Mouse (Mus musculus): ENCODE measurements around the gene Sf3a3. TPM values are rescaled to one million over a fixed set of nuclear protein-coding genes. Genes with fewer than 3 reads are reported as not detected.

Sf3a3 gene
- polyA plus RNA-seq, 1 experiment: 14.5 TPM

DNA sequence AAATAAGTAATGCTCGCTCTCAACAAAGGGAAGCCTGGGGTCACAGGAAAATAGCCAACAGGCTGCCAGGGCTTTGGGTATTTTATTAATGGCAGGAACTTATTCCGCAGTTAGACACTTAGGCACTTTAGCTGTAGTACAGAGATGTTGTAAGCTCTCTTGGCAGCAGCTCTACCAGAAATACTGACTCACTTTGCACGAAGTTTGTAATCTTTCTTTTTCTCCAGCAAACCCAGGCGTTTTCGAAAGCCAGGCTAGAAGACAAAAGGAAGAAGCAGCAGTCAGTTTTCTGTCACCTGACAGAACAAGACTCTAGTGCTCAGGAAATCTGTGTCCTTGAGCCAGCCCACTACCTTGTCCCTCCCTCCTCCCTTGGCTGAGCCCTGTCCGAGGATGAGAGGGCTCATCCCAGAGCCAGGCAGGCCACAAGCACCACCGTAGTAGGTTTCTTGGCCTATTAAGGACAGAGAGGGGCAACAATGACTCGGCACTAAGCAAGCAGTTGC lies 28.6 kb upstream of the Sf3a3 start:
- Histone ChIP-seq H3K27ac (ENCODE audit: insufficient read depth, low read depth, low read length) (peak overlapping the region; percentile 47), H3K27me3 (replicated peaks; ENCODE audit: control insufficient read depth, insufficient read depth, low read length) (no peaks in the 10 kb centered on the region), H3K4me3 (ENCODE audit: insufficient read depth, low read depth, low read length) (no peak overlapping the region), H3K36me3 (ENCODE audit: control insufficient read depth, insufficient read depth, low read length) (peaks cover 12% of the 10 kb centered on the region), H3K4me1 (ENCODE audit: control insufficient read depth, insufficient read depth, low read length) (0 out of 2 replicates have a peak, but pooled peaks cover 3% of the 10 kb centered on the region)
- 59% methylated on average over 8 of the region's 8 CpGs for WGBS
- TF ChIP-seq CTCF (conservative IDR thresholded peaks at IDR 0.05; ENCODE audit: insufficient read depth, insufficient read length, low read depth, low read length) (no peak), POLR2A (IDR thresholded peaks at IDR 0.05; ENCODE audit: low read depth, low read length) (no peak)
- DNase-seq: peak; percentile 35

DNA sequence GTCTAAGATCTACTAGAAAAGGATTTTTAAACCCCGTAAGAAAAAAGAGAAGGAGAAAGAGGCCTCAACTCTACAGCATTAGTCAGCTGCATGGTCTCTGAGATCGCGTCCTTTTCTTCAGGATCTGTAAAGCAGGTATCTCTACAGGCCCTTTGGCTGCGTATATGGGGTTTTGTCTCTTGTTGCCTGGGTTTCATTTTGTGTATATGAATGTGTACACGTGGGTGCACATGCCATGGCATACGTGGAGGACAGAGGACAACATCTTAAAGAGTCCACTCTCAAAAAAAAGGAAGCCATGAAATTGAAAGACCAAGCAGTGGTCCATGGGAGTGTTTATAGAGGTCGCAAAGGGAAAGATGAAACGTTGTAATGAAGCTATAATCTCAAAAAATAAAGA lies 23.1 kb upstream of the Sf3a3 start:
- 80% methylated on average over 8 of the region's 8 CpGs for WGBS
- no peak overlapping the region for H3K27ac ChIP-seq (ENCODE audit: insufficient read depth, low read depth, low read length)

DNA sequence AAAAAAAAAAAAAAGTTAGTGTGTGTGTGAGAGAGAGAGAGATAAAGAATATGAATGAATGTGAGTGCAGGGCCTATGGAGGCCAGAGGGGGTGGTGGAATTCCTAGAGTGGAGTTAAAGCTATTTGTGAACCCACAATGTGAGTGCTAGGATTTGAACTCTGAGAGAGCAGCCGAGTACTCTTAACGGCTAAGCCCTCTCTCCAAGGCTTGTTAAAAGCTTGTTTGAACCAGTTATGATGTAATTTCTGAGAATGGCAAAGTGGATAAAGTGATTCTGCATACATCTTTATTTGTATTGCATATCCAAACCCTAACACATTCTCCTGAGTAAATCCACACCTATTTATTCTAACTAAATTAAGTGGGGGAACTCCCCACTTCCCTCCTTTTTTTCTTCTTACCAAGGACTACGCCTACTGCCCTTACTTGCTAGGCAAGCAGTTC lies 22.1 kb upstream of the Sf3a3 start:
- no peaks in the 10 kb centered on the region for H3K27me3 ChIP-seq (replicated peaks; ENCODE audit: control insufficient read depth, insufficient read depth, low read length)
- H3K4me3 ChIP-seq (ENCODE audit: insufficient read depth, low read depth, low read length): no peak overlapping the region
- WGBS: 41% methylated on average over 3 of the region's 3 CpGs

More for the DNA sequence above, 23.1 kb upstream of the Sf3a3 start:
- Histone ChIP-seq H3K36me3 (ENCODE audit: control insufficient read depth, insufficient read depth, low read length) (no peaks in the 10 kb centered on the region; the same call in 1 of the 2 replicates), H3K4me3 (ENCODE audit: insufficient read depth, low read depth, low read length) (no peak overlapping the region), H3K4me1 (ENCODE audit: control insufficient read depth, insufficient read depth, low read length) (peaks cover 17% of the 10 kb centered on the region; the same call in 1 of the 2 replicates), H3K27me3 (replicated peaks; ENCODE audit: control insufficient read depth, insufficient read depth, low read length) (no peaks in the 10 kb centered on the region)
- no peak for DNase-seq
- no peak for TF ChIP-seq CTCF (conservative IDR thresholded peaks at IDR 0.05; ENCODE audit: insufficient read depth, insufficient read length, low read depth, low read length)
- TF ChIP-seq POLR2A (IDR thresholded peaks at IDR 0.05; ENCODE audit: low read depth, low read length): no peak

DNA sequence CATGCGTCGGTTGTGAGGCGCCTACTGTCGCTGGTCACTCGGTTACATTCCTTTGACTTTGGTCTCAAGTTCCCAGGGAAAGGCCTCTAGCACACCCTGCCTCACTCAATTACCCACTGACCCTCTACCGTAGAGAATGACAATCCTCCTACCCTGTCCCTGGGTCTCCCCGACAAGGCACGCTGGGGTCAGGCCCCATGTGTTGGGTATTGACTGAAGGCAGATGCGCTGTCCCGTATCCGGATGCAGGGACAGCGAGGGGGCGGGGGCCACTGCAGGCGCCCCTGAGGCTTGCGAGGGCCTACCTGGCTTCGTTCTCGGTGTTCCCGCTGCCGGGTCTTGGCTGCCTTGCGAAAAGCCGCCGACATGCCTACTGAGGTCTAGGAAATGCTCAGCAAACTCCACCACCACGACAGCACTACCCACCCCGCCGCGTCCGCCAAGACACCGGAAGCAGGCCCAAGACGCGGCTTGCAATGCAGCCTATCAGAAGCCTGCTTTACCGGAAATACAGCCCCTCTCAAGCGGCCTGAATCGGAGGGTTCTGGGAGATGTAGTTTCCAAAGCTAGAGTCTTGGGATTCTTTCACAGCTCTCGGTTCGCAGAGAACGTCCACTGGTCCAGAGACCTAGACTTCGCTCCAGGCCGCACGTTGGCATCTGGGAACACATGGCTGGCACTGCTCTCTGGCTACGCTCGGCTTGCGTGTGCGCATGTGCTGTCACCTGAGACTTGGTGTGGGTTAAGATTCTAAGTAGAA lies 21.3 kb upstream of the Sf3a3 start, which contains the start of gene Utp11:
Gene Utp11 (minus strand): TSS at position 466 of the 760 bp plus-strand sequence.
- peak; percentile 97 for DNase-seq
- H3K27me3 ChIP-seq (replicated peaks; ENCODE audit: control insufficient read depth, insufficient read depth, low read length): no peaks in the 10 kb centered on the region
- peaks cover 17% of the 10 kb centered on the region; the same call in 1 of the 2 replicates for H3K4me1 ChIP-seq (ENCODE audit: control insufficient read depth, insufficient read depth, low read length)
- under 1% methylated on average over 43 of the region's 43 CpGs for WGBS
- H3K36me3 ChIP-seq (ENCODE audit: control insufficient read depth, insufficient read depth, low read length): no peaks in the 10 kb centered on the region; the same call in 1 of the 2 replicates
- H3K27ac ChIP-seq (ENCODE audit: insufficient read depth, low read depth, low read length): peak within 1 kb of the TSS; percentile 53
- TF ChIP-seq CTCF (conservative IDR thresholded peaks at IDR 0.05; ENCODE audit: insufficient read depth, insufficient read length, low read depth, low read length): no peak
- peak; percentile 53 for TF ChIP-seq POLR2A (IDR thresholded peaks at IDR 0.05; ENCODE audit: low read depth, low read length)
- peak within 1 kb of the TSS; percentile 93 for H3K4me3 ChIP-seq (ENCODE audit: insufficient read depth, low read depth, low read length)

More for the DNA sequence above, 22.1 kb upstream of the Sf3a3 start:
- H3K27ac ChIP-seq (ENCODE audit: insufficient read depth, low read depth, low read length): no peak overlapping the region
- no peaks in the 10 kb centered on the region; the same call in 1 of the 2 replicates for H3K36me3 ChIP-seq (ENCODE audit: control insufficient read depth, insufficient read depth, low read length)
- H3K4me1 ChIP-seq (ENCODE audit: control insufficient read depth, insufficient read depth, low read length): peaks cover 17% of the 10 kb centered on the region; the same call in 1 of the 2 replicates
- TF ChIP-seq CTCF (conservative IDR thresholded peaks at IDR 0.05; ENCODE audit: insufficient read depth, insufficient read length, low read depth, low read length) (no peak), POLR2A (IDR thresholded peaks at IDR 0.05; ENCODE audit: low read depth, low read length) (no peak)
- DNase-seq: no peak

DNA sequence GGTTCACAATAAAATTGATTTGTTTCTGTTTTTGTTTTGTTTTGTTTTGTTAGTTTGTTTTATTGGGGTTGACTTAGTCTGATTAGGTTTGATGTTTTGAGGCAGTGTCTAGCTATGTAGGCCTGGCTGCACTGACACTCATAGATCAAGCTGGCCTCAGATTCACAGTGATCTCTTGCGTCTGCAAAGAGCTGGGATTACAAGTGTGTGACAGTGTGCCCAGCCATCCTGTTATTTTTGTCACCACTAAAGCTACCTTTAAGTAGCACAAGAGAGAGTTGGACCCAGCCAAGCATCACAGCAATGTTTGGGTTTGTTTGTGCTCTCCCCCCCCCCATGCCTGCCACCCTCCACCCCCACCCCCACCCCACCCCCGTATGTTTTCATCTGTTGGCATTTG lies 20.0 kb upstream of the Sf3a3 start:
- 62% methylated on average over 2 of the region's 2 CpGs for WGBS
- no peak for DNase-seq
- peaks cover 21% of the 10 kb centered on the region; the same call in 1 of the 2 replicates for H3K4me1 ChIP-seq (ENCODE audit: control insufficient read depth, insufficient read depth, low read length)

DNA sequence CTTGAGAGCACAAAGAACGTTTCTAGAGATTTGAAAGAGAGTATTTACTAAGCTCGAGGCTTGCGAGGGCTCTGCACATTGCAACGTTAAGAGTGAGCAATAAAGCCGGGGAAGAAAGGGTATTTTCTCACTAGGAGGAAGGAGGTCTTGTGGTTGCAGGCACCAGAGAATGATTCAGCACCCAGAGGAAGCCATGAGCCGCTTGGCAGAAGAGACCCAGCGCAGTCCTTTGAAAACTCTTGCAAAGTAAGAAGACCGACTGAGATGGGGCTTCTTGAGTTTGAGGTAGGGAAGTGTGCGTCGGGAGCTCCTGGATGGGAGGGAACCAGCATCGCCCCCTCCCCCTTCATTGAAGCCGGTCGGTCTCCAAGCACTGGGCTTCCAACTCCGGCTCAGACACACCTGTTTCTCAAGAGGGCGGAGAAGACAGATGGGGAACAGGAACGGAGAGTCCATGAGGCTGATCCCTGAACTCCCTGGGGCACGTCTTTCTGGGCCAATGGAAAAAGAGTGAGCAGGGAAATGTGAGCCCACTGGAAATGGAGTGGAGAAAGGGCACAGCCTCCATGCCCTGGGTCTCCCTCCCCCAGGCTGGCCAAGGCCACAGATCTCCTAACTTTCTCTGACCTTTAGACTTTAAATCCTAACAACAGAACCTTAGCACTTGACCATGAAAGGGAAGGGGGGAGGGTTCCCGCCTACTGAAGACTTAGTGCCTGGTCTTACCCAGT lies 18.6 kb upstream of the Sf3a3 start:
- H3K4me3 ChIP-seq (ENCODE audit: insufficient read depth, low read depth, low read length): no peak overlapping the region
- TF ChIP-seq POLR2A (IDR thresholded peaks at IDR 0.05; ENCODE audit: low read depth, low read length): no peak
- no peak for TF ChIP-seq CTCF (conservative IDR thresholded peaks at IDR 0.05; ENCODE audit: insufficient read depth, insufficient read length, low read depth, low read length)
- H3K27me3 ChIP-seq (replicated peaks; ENCODE audit: control insufficient read depth, insufficient read depth, low read length): no peaks in the 10 kb centered on the region
- peaks cover 26% of the 10 kb centered on the region; the same call in 1 of the 2 replicates for H3K4me1 ChIP-seq (ENCODE audit: control insufficient read depth, insufficient read depth, low read length)
- WGBS: 22% methylated on average over 18 of the region's 18 CpGs
- peak; percentile 83 for DNase-seq
- no peaks in the 10 kb centered on the region for H3K36me3 ChIP-seq (ENCODE audit: control insufficient read depth, insufficient read depth, low read length)
- H3K27ac ChIP-seq (ENCODE audit: insufficient read depth, low read depth, low read length): peak overlapping the region; percentile 71

More for the DNA sequence above, 20.0 kb upstream of the Sf3a3 start:
- H3K27ac ChIP-seq (ENCODE audit: insufficient read depth, low read depth, low read length): no peak overlapping the region
- TF ChIP-seq CTCF (conservative IDR thresholded peaks at IDR 0.05; ENCODE audit: insufficient read depth, insufficient read length, low read depth, low read length) (no peak), POLR2A (IDR thresholded peaks at IDR 0.05; ENCODE audit: low read depth, low read length) (no peak)
- H3K36me3 ChIP-seq (ENCODE audit: control insufficient read depth, insufficient read depth, low read length): no peaks in the 10 kb centered on the region; the same call in 1 of the 2 replicates
- H3K27me3 ChIP-seq (replicated peaks; ENCODE audit: control insufficient read depth, insufficient read depth, low read length): no peaks in the 10 kb centered on the region
- H3K4me3 ChIP-seq (ENCODE audit: insufficient read depth, low read depth, low read length): no peak overlapping the region
